Mouse (Mus musculus): Measurements from ENCODE around the gene Il13.

The Il13 gene

DNA sequence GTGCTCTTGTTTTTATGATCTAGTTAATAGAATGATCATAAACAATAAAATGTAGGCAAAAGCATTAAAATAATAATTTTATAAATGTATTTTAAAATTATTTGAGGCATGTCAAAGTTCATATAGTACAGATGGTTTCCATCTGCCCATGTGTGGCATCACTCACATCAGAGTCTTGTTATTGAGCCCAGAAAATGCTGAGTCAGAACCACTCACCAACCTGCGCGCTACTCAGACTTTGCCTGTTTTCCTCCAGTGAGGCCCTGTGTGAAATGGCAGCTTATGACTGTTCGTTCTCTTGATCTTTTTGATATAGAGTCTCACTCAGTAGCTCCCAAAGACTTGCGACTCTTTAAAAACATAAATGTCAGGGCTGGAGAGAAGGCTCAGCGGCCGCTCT is 49.0 kb downstream of the Il13 start:
- DNase-seq (ENCODE audit: low read depth, low spot score), result no peak

DNA sequence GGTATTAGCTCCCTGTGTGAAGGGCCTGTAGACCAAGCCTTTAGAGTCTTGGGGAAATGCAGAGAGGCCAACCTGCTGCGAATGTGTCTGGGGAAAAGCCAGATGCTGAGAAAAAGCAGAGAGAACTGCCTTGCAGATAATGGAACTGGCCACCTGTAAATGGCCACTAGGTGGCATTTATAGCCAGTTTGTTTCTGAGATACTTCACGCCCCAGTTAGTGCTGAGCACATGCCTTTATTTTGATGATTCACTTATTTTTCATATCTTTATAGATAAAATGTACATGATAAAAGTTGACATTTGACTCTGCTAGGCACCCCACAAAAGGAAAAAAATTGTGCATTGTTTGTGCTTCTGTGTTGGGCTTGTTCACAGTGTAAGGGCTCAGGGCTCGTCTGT is 49.7 kb downstream of the Il13 start:
- DNase-seq (ENCODE audit: low read depth, low spot score), result peak; percentile 64

DNA sequence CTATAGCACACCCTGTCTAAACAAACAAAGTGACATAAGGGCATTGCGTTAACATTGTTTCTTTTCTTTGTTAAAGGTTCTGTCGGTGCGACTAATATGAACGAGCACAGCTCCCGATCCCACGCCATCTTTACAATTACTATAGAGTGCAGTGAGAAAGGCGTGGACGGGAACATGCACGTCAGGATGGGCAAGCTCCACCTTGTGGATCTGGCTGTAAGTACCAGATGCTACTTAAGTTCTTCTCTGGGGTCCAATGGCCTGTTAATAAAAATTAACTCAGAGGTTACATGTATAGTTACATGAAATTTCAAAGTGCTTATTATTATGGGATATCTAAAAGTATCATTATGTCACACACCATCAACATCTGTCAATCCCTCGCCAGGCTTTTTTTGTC is 51.4 kb downstream of the Il13 start:
- no peak for DNase-seq (ENCODE audit: low read depth, low spot score)
